Mouse (Mus musculus) kidney, embryonic 16.5 days (tissue): ENCODE measurements around the gene Gspt1. TPM values are rescaled to one million over a fixed set of nuclear protein-coding genes. Genes with fewer than 3 reads are reported as not detected.

Source experiments
- ATAC-seq: fragments of 200-750 bp; cut with Nextera tagmentation; 2 replicates; pipeline ENCODE4 v1.8.0; 2017; ENCODE audit warnings: moderate TSS enrichment; ENCODE audit not compliant: low FRiP score, low TSS enrichment
- H3K27ac ChIP-seq: fragments of 300-500 bp; sonication (generic); 2 replicates; pipeline ENCODE4 v1.5.1; 2014; ENCODE audit warnings: low read length
- H3K27me3 ChIP-seq: fragments of 300-500 bp; sonication (generic); 2 replicates; pipeline ENCODE4 v1.6.1; 2014; ENCODE audit warnings: low read length, control low read depth, mixed read lengths; ENCODE audit not compliant: insufficient read depth
- H3K36me3 ChIP-seq: fragments of 300-500 bp; sonication (generic); 2 replicates; pipeline ENCODE4 v1.6.1; 2014; ENCODE audit warnings: low read length, control low read depth, mixed read lengths; ENCODE audit not compliant: insufficient read depth
- H3K4me1 ChIP-seq: fragments of 300-500 bp; sonication (generic); 2 replicates; pipeline ENCODE4 v1.6.1; 2014; ENCODE audit warnings: low read length, control low read depth, mixed read lengths; ENCODE audit not compliant: insufficient read depth
- H3K4me2 ChIP-seq: fragments of 300-500 bp; sonication (generic); replicated peaks from 2 replicates; pipeline ENCODE4 v1.6.1; 2014; ENCODE audit warnings: low read depth, low read length
- H3K4me3 ChIP-seq: fragments of 300-500 bp; sonication (generic); 2 replicates; pipeline ENCODE4 v1.5.1; 2014; ENCODE audit warnings: mild to moderate bottlenecking, low read length
- H3K9ac ChIP-seq: fragments of 300-500 bp; sonication (generic); replicated peaks from 2 replicates; pipeline ENCODE4 v1.6.1; 2014; ENCODE audit warnings: low read length
- H3K9me3 ChIP-seq: fragments of 300-500 bp; sonication (generic); 2 replicates; pipeline ENCODE4 v1.6.1; 2016; ENCODE audit warnings: low read length, control low read depth
- WGBS: fragments of 180-500 bp; shearing (Covaris S2); extraction: QIAGEN DNeasy Blood & Tissue Kit; methylation state at CpG from one replicate; pipeline ENCODE4 v1.1.7; 2014; 5-methylcytosine and 5-hydroxymethylcytosine counted together
- microRNA counts: library from miRNA; unstranded; fragments of <30 nt; microRNA quantifications from one replicate; lab custom pipeline; 2016
- microRNA-seq: library from miRNA; unstranded; fragments of <30 nt; microRNA quantifications from one replicate; pipeline ENCODE4, GENCODE M21; 2016
- polyA plus RNA-seq: library from polyadenylated mRNA; unstranded; fragments of >200 nt; fragmentation: Nextera tagmentation; extraction: Ambion mirVana; gene quantifications from 2 replicates; pipeline ENCODE4 v1.2.1, GENCODE M21; 2015

Gspt1 gene
- polyA plus RNA-seq, 1 experiment from 2014 or later: 66.6 TPM

DNA sequence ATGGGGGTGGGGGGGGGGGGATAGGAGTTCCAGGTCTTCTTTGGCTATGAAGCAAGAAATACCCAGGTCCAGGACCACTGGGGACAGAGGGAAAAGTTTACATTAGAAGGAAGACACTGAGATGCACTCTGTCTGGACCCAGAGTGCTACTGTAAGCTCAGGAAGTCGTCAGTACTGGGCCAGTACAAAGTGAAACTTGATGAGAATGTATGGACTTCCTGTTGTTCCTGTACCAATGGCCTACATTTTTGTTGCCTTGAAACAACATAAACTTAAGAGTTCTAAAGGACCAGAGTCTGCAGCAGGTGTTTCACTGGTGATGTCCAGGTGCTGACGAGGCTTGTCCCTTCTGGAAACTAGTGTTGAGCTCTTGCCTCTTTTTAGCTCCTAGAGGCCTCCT lies 76.7 kb downstream of the Gspt1 start:
- peaks cover 5% of the 10 kb centered on the region; the same call in 1 of the 2 replicates for H3K9me3 ChIP-seq
- no peak overlapping the region for H3K4me2 ChIP-seq
- no peaks in the 10 kb centered on the region for H3K36me3 ChIP-seq
- H3K4me1 ChIP-seq: peaks cover 12% of the 10 kb centered on the region
- no peak for ATAC-seq
- no peak overlapping the region for H3K27ac ChIP-seq
- 72% methylated on average over 2 of the region's 2 CpGs for WGBS
- no peak overlapping the region for H3K4me3 ChIP-seq
- H3K27me3 ChIP-seq: no peaks in the 10 kb centered on the region
- no peak overlapping the region for H3K9ac ChIP-seq

DNA sequence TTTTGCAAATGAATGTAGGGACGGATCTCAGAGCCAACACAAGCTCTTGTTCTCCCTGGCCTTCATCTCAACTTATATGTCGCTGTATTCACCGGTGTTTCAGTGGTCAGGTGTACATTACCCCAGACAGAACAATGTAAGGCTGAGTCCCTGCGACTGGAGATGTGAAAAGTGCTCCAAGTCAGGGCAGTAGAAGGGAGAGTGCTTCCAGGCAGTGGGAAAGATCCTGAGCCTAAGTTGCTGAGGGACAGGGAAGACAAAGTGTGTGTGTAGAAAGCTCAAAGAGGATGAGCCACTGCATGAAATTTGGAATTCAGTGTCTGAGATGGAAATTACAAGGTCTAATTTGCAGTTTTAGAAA lies 77.3 kb downstream of the Gspt1 start:
- Histone ChIP-seq H3K4me2 (peak overlapping the region; percentile 81), H3K36me3 (no peaks in the 10 kb centered on the region), H3K27me3 (no peaks in the 10 kb centered on the region), H3K27ac (no peak overlapping the region), H3K9ac (peak overlapping the region; percentile 93), H3K4me1 (peaks cover 13% of the 10 kb centered on the region), H3K4me3 (peak overlapping the region; percentile 93), H3K9me3 (peaks cover 5% of the 10 kb centered on the region; the same call in 1 of the 2 replicates)
- ATAC-seq: no peak
- 3% methylated on average over 4 of the region's 4 CpGs for WGBS

DNA sequence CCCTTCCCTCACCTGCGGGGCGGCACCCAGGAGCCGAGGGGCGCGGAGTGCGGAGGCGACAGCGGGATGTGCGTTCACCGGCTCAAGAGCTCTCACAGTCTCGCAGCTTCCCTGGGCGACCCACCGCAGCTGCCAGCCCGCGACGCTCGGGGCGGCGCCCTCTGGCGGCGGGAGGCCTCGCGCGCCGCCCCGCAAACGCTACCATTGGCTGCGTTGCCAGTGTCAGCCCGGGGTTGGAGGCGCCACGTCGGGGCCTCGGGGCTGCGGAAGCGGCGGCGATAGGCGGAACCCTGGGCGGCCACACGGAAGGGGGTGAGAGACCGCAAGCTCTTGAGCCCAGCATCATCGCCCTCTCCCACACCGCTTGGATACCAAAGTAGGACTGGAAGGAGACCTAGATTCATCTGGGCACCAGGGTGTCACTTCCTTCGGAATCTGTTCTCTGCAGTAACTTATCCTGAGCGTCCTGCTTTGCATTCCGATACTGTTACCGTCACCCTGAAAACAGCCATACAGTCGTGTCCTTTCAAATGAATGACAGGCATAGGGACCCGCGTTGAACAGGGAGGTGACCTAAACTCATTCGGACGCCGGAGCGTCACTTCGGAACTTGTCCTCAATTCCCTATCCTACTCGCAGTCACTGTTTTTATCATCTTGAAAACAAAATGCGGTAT lies 77.8 kb downstream of the Gspt1 start, which contains the start of gene Zc3h7a:
TSS of gene Zc3h7a (minus strand) at position 186 of the 676 bp plus-strand sequence.
- Histone ChIP-seq H3K9ac (peak within 1 kb of the TSS; percentile 93), H3K36me3 (no peaks in the 10 kb centered on the region), H3K4me2 (peak within 1 kb of the TSS; percentile 81), H3K9me3 (peaks cover 5% of the 10 kb centered on the region; the same call in 1 of the 2 replicates), H3K27ac (peak within 1 kb of the TSS; percentile 90), H3K27me3 (no peaks in the 10 kb centered on the region), H3K4me3 (peak within 1 kb of the TSS; percentile 93), H3K4me1 (peaks cover 16% of the 10 kb centered on the region)
- ATAC-seq: peak; percentile 97
- WGBS: under 1% methylated on average over 55 of the region's 57 CpGs

DNA sequence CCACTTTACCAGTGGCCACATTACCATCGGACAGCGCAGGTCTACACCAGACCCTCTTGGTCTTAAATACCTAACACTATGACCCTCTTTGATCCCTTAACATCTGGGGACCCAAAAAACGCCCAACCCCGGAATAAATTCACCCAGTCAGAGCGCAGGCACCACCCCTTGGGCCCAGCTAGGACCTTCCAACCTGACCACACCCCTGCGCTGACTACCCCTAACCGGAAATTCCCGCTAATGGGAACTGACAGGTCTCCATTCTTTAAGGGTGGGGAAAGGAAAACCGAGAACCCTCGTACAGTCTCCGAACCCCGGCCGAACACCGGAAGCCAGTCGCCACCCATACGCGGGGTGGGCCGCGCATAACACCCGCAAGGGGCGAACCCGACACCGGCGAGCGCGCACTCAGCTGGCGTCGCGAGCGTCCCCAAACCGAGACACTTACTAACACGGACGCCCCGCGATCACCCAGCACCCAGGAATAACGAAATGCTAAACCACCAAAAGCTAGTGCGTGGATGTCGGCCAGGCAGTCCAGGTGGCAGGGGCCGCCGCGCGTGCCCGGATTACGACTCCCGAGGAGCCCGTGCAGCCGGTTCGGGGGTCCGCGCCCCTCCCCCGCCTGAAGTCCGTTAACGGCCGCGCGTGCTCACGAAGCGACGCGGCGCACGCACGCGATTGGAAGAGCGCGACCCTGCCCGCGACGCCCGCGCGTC lies 78.5 kb downstream of the Gspt1 start:
- Histone ChIP-seq H3K9ac (peak overlapping the region; percentile 93), H3K4me2 (peak overlapping the region; percentile 81), H3K9me3 (peaks cover 5% of the 10 kb centered on the region; the same call in 1 of the 2 replicates), H3K4me1 (peaks cover 16% of the 10 kb centered on the region), H3K36me3 (no peaks in the 10 kb centered on the region), H3K4me3 (peak overlapping the region; percentile 93), H3K27ac (peak overlapping the region; percentile 90), H3K27me3 (no peaks in the 10 kb centered on the region)
- peak; percentile 66 for ATAC-seq
- WGBS: under 1% methylated on average over 65 of the region's 72 CpGs

DNA sequence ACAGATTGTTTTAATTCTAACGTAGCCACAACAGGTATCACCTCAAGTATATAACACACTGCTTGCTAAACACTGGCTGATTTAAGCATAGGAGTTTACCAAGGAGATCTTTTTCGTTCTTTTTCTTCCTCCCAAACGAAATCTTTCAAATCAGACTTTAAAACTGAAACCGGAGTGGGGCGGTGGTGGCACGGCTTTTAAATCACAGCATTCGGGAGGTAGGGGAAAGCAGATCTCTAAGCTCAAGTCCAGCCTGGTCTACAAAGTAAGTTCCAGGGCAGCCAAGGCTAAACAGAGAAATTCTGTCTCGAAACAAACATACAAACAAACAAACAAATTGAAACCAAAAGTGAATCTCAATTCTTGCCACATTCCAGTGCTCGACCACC lies 79.0 kb downstream of the Gspt1 start:
- no peak for ATAC-seq
- Histone ChIP-seq H3K27ac (peak overlapping the region; percentile 90), H3K27me3 (no peaks in the 10 kb centered on the region), H3K36me3 (no peaks in the 10 kb centered on the region), H3K4me3 (peak overlapping the region; percentile 93), H3K9me3 (peaks cover 5% of the 10 kb centered on the region; the same call in 1 of the 2 replicates), H3K4me2 (peak overlapping the region; percentile 81), H3K9ac (peak overlapping the region; percentile 93), H3K4me1 (peaks cover 16% of the 10 kb centered on the region)
- WGBS: 2% methylated on average over 9 of the region's 9 CpGs

DNA sequence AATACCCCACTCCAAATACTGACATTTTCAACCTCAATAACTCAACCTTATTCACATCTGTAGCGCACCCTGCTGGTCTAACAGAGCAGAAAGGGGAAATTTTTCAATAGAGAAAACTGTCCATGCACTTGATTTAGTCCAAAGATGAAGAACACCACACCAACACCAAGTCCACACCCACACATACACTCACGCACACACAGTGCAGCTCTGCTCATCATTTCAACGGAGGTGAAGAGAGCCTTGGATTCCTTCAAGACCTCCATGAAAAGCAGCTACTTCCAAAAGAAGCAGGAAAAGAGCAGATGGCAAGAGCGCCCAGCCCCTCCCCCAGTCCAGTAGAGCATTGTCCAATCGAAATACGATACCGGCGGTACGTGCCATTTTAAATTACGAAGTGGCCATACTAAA lies 79.4 kb downstream of the Gspt1 start:
- H3K9me3 ChIP-seq: peaks cover 5% of the 10 kb centered on the region; the same call in 1 of the 2 replicates
- no peaks in the 10 kb centered on the region for H3K27me3 ChIP-seq
- ATAC-seq: no peak
- WGBS: 1% methylated on average over 10 of the region's 10 CpGs
- H3K4me2 ChIP-seq: peak overlapping the region; percentile 81
- H3K36me3 ChIP-seq: no peaks in the 10 kb centered on the region
- peak overlapping the region; percentile 93 for H3K4me3 ChIP-seq
- H3K9ac ChIP-seq: peak overlapping the region; percentile 93
- H3K4me1 ChIP-seq: peaks cover 16% of the 10 kb centered on the region
- peak overlapping the region; percentile 90; the same call in 1 of the 2 replicates for H3K27ac ChIP-seq

DNA sequence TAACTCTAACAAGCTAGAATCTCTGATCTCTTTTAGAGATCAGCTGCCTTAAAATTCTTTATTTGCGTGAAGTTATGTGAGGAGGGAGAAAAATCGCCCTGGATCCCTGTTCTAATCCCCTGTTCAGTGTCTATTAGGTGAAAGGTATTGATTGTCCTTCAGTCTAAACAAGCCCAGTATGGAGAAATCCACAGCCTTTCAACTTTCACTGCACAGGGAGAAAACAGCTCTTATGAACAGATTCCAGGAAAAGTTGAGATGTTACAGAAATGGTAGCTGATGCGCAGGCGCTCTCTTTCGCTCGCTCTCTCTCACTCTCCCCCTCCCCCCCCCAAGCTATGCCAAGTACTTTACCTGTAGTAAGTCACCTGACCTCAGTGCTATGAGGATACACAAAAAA lies 82.4 kb downstream of the Gspt1 start:
- WGBS: 91% methylated on average over 6 of the region's 6 CpGs
- no peak overlapping the region for H3K27ac ChIP-seq
- no peaks in the 10 kb centered on the region for H3K36me3 ChIP-seq
- no peak overlapping the region for H3K4me2 ChIP-seq
- ATAC-seq: no peak
- H3K9me3 ChIP-seq: no peaks in the 10 kb centered on the region
- peaks cover 11% of the 10 kb centered on the region for H3K4me1 ChIP-seq
- no peaks in the 10 kb centered on the region for H3K27me3 ChIP-seq
- no peak overlapping the region for H3K4me3 ChIP-seq
- H3K9ac ChIP-seq: no peak overlapping the region

MicroRNAs encoded within 50 kb of the gene (microRNA counts, 519-probe panel; counts per million panel counts)
- microRNA mmu-miR-1945 (lab: Ali Mortazavi, UCI): 104 counts per million, percentile 35 among the panel's probes with 10 or more counts

Small RNAs within 50 kb of the gene (microRNA-seq; reads per million reads assigned to microRNA genes)
- gene Mir1945: 3.3 reads per million, percentile 15 among the genes with 10 or more reads in this experiment

Other genes with a start within 250 kb of the Gspt1 start
- gene Snn, start 193.4 kb downstream of the Gspt1 start, polyA plus RNA-seq: 40.6 and 42.1 TPM in 2 replicates
- gene Litaf, start 188.2 kb downstream of the Gspt1 start, polyA plus RNA-seq: 134 and 138 TPM in 2 replicates
- gene Txndc11, start 119.7 kb downstream of the Gspt1 start, polyA plus RNA-seq: 33.4 and 34.8 TPM in 2 replicates
- 90.9 and 98.1 TPM in 2 replicates for gene Zc3h7a, start 77.9 kb downstream of the Gspt1 start, polyA plus RNA-seq
- gene Rsl1d1, start 51.0 kb downstream of the Gspt1 start, polyA plus RNA-seq: 179 and 182 TPM in 2 replicates
- not detected in 2 replicates for gene Tnfrsf17, start 59.5 kb upstream of the Gspt1 start, polyA plus RNA-seq
- 15.7 and 23.2 TPM in 2 replicates for gene Snx29, start 68.6 kb upstream of the Gspt1 start, polyA plus RNA-seq